Mouse (Mus musculus) kidney, adult 2 months (tissue): ENCODE data around the gene Osm.

Source experiments
- CTCF ChIP-seq: fragments of 200-500 bp; conservative IDR thresholded peaks from 2 replicates; pipeline ENCODE4 v1.5.1; 2011; ENCODE audit warnings: low read depth, mild to moderate bottlenecking, control low read depth, low read length, moderate library complexity, mixed read lengths; ENCODE audit not compliant: insufficient read depth, insufficient read length
- POLR2A ChIP-seq: fragments of 200-500 bp; IDR thresholded peaks from one replicate; pipeline ENCODE4 v1.6.1; 2011; ENCODE audit warnings: low read depth, low read length, control low read depth

- TF ChIP-seq CTCF (no peak), POLR2A (no peak)
Observed at GRCm38 (mm10) chr11:4283627-4284026, 47.4 kb downstream of the Osm start.
